14 mouse cellular contexts compared by ENCODE assay signal in genomic region chr1:75561221-75561897, GRCm38 (mm10). TPM values are rescaled to one million over a fixed set of nuclear protein-coding genes. Genes with fewer than 3 reads are reported as not detected.
A peak's percentile ranks its signal among the peaks of the same experiment; 100 is the strongest.
DNase-seq lines count a peak whose midpoint lies in the region; ATAC-seq lines count a peak whose summit lies in the region.
"Had no signal": no experiment of that assay in that cellular context is flagged by ENCODE, and none has a peak within 500 bp of the region (broad histone marks: within the 10 kb centered on the region; RNA-seq: fewer than 3 reads in every experiment).

No protein-coding gene starts in this region.

- peak; percentile 54 for DNase-seq in cerebellum, adult 11-12 months
- no peak for DNase-seq in cerebellum, adult 8-10 months
- no peak for DNase-seq in midbrain, embryonic 10.5 days (ENCODE audit: low spot score)
- peak; percentile 63 to 69 for DNase-seq in cerebellum, postnatal 14 days
- DNase-seq in frontal cortex, postnatal 14 days (ENCODE audit: low spot score in 2 of 2): no peak
- DNase-seq: B cell, adult 2 months; liver, postnatal 0 days; right cerebral cortex, postnatal 14 days; thymus, postnatal 36 days had no signal

- H3K4me2 ChIP-seq in heart, embryonic 14.5 days (ENCODE audit: low read length): no peak overlapping the region
- no peak overlapping the region for H3K4me2 ChIP-seq in heart, embryonic 12.5 days
- H3K4me2 ChIP-seq in midbrain, embryonic 13.5 days (replicated peaks): no peak overlapping the region

- H3K4me3 ChIP-seq in heart, embryonic 14.5 days (ENCODE audit: control insufficient read depth in 1 of 2, insufficient read depth in 1 of 2, low read depth in 1 of 2, low read length in 2 of 2): no peak overlapping the region
- no peak overlapping the region for H3K4me3 ChIP-seq in heart, embryonic 12.5 days
- H3K4me3 ChIP-seq in midbrain, embryonic 13.5 days (replicated peaks): no peak overlapping the region
- no peak overlapping the region for H3K4me3 ChIP-seq in midbrain, embryonic 10.5 days

- peaks cover 6% of the 10 kb centered on the region; the same call in 1 of the 2 replicates for H3K9me3 ChIP-seq in heart, embryonic 14.5 days (ENCODE audit: control insufficient read depth, low read length)
- H3K9me3 ChIP-seq in heart, embryonic 12.5 days (replicated peaks): 0 out of 2 replicates have a peak, but pooled peaks cover 8% of the 10 kb centered on the region
- H3K9me3 ChIP-seq in midbrain, embryonic 13.5 days: peaks cover 3% of the 10 kb centered on the region; the same call in 1 of the 2 replicates
- no peaks in the 10 kb centered on the region; the same call in 1 of the 2 replicates for H3K9me3 ChIP-seq in midbrain, embryonic 10.5 days (replicated peaks)
- H3K9me3 ChIP-seq: G1E had no signal

- peaks cover 3% of the 10 kb centered on the region for H3K27me3 ChIP-seq in heart, embryonic 14.5 days (ENCODE audit: control insufficient read depth, insufficient read depth, low read length)
- no peaks in the 10 kb centered on the region for H3K27me3 ChIP-seq in heart, embryonic 12.5 days (replicated peaks)
- no peaks in the 10 kb centered on the region for H3K27me3 ChIP-seq in midbrain, embryonic 13.5 days
- H3K27me3 ChIP-seq in midbrain, embryonic 10.5 days (ENCODE audit: low read depth, poor library complexity, severe bottlenecking): no peaks in the 10 kb centered on the region

- peak overlapping the region; percentile 35 to 61; a peak in 3 of 4 replicates for H3K27ac ChIP-seq in heart, embryonic 14.5 days (replicated peaks in 1 of 2; ENCODE audit: control insufficient read depth in 1 of 2, insufficient read depth in 1 of 2, low read depth in 2 of 2, low read length in 2 of 2)
- H3K27ac ChIP-seq in heart, embryonic 12.5 days (ENCODE audit: poor library complexity, severe bottlenecking): no peak overlapping the region
- H3K27ac ChIP-seq in midbrain, embryonic 13.5 days: peak overlapping the region; percentile 32; the same call in 1 of the 2 replicates
- H3K27ac ChIP-seq in midbrain, embryonic 10.5 days (replicated peaks): no peak overlapping the region

- H3K36me3 ChIP-seq in heart, embryonic 14.5 days (ENCODE audit: control insufficient read depth, insufficient read depth, low read length): peaks cover 24% of the 10 kb centered on the region
- peaks cover 14% of the 10 kb centered on the region for H3K36me3 ChIP-seq in heart, embryonic 12.5 days
- peaks cover 22% of the 10 kb centered on the region for H3K36me3 ChIP-seq in midbrain, embryonic 13.5 days
- H3K36me3 ChIP-seq in midbrain, embryonic 10.5 days: peaks cover 16% of the 10 kb centered on the region
- H3K36me3 ChIP-seq: G1E had no signal

- peaks cover 21 to 46% of the 10 kb centered on the region in 2 experiments for H3K4me1 ChIP-seq in heart, embryonic 14.5 days (ENCODE audit: control insufficient read depth in 2 of 2, insufficient read depth in 2 of 2, low read length in 2 of 2)
- H3K4me1 ChIP-seq in heart, embryonic 12.5 days (replicated peaks): peaks cover 40% of the 10 kb centered on the region
- H3K4me1 ChIP-seq in midbrain, embryonic 13.5 days (replicated peaks): peaks cover 21% of the 10 kb centered on the region
- H3K4me1 ChIP-seq in midbrain, embryonic 10.5 days: peaks cover 19% of the 10 kb centered on the region

- WGBS in heart, embryonic 14.5 days: 40% methylated on average over 4 of the region's 4 CpGs
- WGBS in heart, embryonic 12.5 days: 40% methylated on average over 4 of the region's 4 CpGs
- 52% methylated on average over 4 of the region's 4 CpGs for WGBS in midbrain, embryonic 13.5 days
- 58% methylated on average over 4 of the region's 4 CpGs for WGBS in midbrain, embryonic 10.5 days

- H3K9ac ChIP-seq in heart, embryonic 14.5 days (ENCODE audit: low read length): no peak overlapping the region; the same call in 1 of the 2 replicates
- H3K9ac ChIP-seq in heart, embryonic 12.5 days: no peak overlapping the region
- no peak overlapping the region for H3K9ac ChIP-seq in midbrain, embryonic 13.5 days (replicated peaks)
- H3K9ac ChIP-seq: liver, postnatal 0 days had no signal

- no peak for ATAC-seq in heart, embryonic 14.5 days (ENCODE audit: insufficient number of reproducible peaks, insufficient read depth, low FRiP score, low read depth)
- ATAC-seq in heart, embryonic 12.5 days (ENCODE audit: insufficient number of reproducible peaks, low FRiP score): no peak
- no peak for ATAC-seq in midbrain, embryonic 13.5 days
- ATAC-seq: activated CD4-positive, CD25-positive, alpha-beta regulatory T cell, adult 4 months; liver, postnatal 0 days had no signal

RNA-seq across cellular contexts. Expression of gene Slc4a3, which starts 15.3 kb away (rescaled TPM):
- polyA plus RNA-seq in heart, embryonic 14.5 days (2014; fragmentation: Nextera tagmentation; extraction: Ambion mirVana): 20.8 and 24.2 TPM in 2 replicates
- 32.6 and 35.7 TPM in 2 replicates for polyA plus RNA-seq in heart, embryonic 12.5 days (2016; fragmentation: Nextera tagmentation; extraction: Ambion mirVana)
- 35.5 and 42.9 TPM in 2 replicates for polyA plus RNA-seq in midbrain, embryonic 13.5 days (2015; fragmentation: Nextera tagmentation; extraction: Ambion mirVana)
- polyA plus RNA-seq in midbrain, embryonic 10.5 days (2016; fragmentation: Nextera tagmentation; extraction: Ambion mirVana): 13.2 and 16.7 TPM in 2 replicates
- polyA plus RNA-seq: G1E had no signal

RNA-seq across cellular contexts. Expression of gene Stk11ip, which starts 40.0 kb away (rescaled TPM):
- 11.3 and 11.8 TPM in 2 replicates for polyA plus RNA-seq in heart, embryonic 14.5 days (2014; fragmentation: Nextera tagmentation; extraction: Ambion mirVana)
- 20.5 and 20.9 TPM in 2 replicates for polyA plus RNA-seq in heart, embryonic 12.5 days (2016; fragmentation: Nextera tagmentation; extraction: Ambion mirVana)
- 20.0 and 23.6 TPM in 2 replicates for polyA plus RNA-seq in midbrain, embryonic 13.5 days (2015; fragmentation: Nextera tagmentation; extraction: Ambion mirVana)
- 31.7 and 33.0 TPM in 2 replicates for polyA plus RNA-seq in midbrain, embryonic 10.5 days (2016; fragmentation: Nextera tagmentation; extraction: Ambion mirVana)

RNA-seq across cellular contexts. Expression of gene Inha, which starts 54.5 kb away (rescaled TPM):
- 2.6 and 3.9 TPM in 2 replicates for polyA plus RNA-seq in heart, embryonic 14.5 days (2014; fragmentation: Nextera tagmentation; extraction: Ambion mirVana)
- 7.5 and 9.2 TPM in 2 replicates for polyA plus RNA-seq in heart, embryonic 12.5 days (2016; fragmentation: Nextera tagmentation; extraction: Ambion mirVana)
- 8.5 and 12.5 TPM in 2 replicates for polyA plus RNA-seq in midbrain, embryonic 13.5 days (2015; fragmentation: Nextera tagmentation; extraction: Ambion mirVana)
- polyA plus RNA-seq in midbrain, embryonic 10.5 days (2016; fragmentation: Nextera tagmentation; extraction: Ambion mirVana): 1.7 and 2.7 TPM in 2 replicates
- polyA plus RNA-seq: activated CD4-positive, CD25-positive, alpha-beta regulatory T cell, adult 4 months; G1E had no signal

RNA-seq across cellular contexts. Expression of gene Obsl1, which starts 55.1 kb away (rescaled TPM):
- 109 and 124 TPM in 2 replicates for polyA plus RNA-seq in heart, embryonic 14.5 days (2014; fragmentation: Nextera tagmentation; extraction: Ambion mirVana)
- 137 and 147 TPM in 2 replicates for polyA plus RNA-seq in heart, embryonic 12.5 days (2016; fragmentation: Nextera tagmentation; extraction: Ambion mirVana)
- 18.6 and 25.7 TPM in 2 replicates for polyA plus RNA-seq in midbrain, embryonic 13.5 days (2015; fragmentation: Nextera tagmentation; extraction: Ambion mirVana)
- 35.2 and 35.7 TPM in 2 replicates for polyA plus RNA-seq in midbrain, embryonic 10.5 days (2016; fragmentation: Nextera tagmentation; extraction: Ambion mirVana)
- polyA plus RNA-seq: activated CD4-positive, CD25-positive, alpha-beta regulatory T cell, adult 4 months; G1E had no signal

Comparison
In these comparisons a context has a peak if more than half of its experiments do, and no peak if none do; other contexts are left out.
1. DNase-seq: peak in cerebellum, adult 11-12 months (single experiment) and cerebellum, postnatal 14 days (2 of 2); none in cerebellum, adult 8-10 months (single experiment), midbrain, embryonic 10.5 days (single experiment) and frontal cortex, postnatal 14 days (0 of 2).
2. H3K27ac ChIP-seq: peak in heart, embryonic 14.5 days (2 of 2) and midbrain, embryonic 13.5 days (single experiment); none in heart, embryonic 12.5 days (single experiment) and midbrain, embryonic 10.5 days (single experiment).